Mouse (Mus musculus) spleen, adult 2 months (tissue): ENCODE measurements around the gene C9.

ENCODE experiments used
- CTCF ChIP-seq: fragments of 200-500 bp; IDR thresholded peaks from 2 replicates; pipeline ENCODE4 v1.5.1; 2011; ENCODE audit warnings: mild to moderate bottlenecking, inconsistent platforms; ENCODE audit not compliant: insufficient read depth, insufficient read length, insufficient replicate concordance; ENCODE audit errors: extremely low read depth
- POLR2A ChIP-seq: fragments of 200-500 bp; IDR thresholded peaks from 2 replicates; pipeline ENCODE4 v1.6.1; 2011; ENCODE audit warnings: low read depth, low read length, inconsistent platforms

DNA sequence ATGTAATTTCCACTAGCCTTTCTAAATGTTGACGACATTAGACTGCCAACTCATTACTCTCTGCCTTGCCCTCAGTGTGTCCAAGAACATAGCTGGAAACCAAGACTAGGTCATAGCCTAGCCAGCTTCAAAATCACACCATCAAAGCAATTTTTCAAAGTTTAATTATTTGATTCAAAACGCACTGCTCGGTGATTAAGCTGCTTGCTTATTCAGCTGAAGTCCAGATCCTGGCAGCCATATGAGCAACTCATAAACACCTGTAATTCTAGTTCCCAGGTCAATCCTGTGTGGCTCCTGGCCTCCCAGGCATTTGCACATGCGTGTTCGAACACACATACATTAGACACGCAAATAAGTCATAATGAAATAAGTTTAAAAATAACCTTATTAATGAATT, 46.2 kb upstream of the C9 start:
- no peak for TF ChIP-seq CTCF
- no peak for TF ChIP-seq POLR2A
